Mouse (Mus musculus) lung, postnatal 0 days (tissue): ENCODE measurements around the gene Lipa. TPM values are rescaled to one million over a fixed set of nuclear protein-coding genes. Genes with fewer than 3 reads are reported as not detected.

ENCODE experiments used
- ATAC-seq: fragments of 200-750 bp; cut with Nextera tagmentation; 2 replicates; pipeline ENCODE4 v1.8.0; 2017; ENCODE audit warnings: moderate library complexity
- DNase-seq: peaks from one replicate; pipeline ENCODE4 v3.0.0-alpha.2; 2016; ENCODE audit warnings: low spot score
- H3K27ac ChIP-seq: fragments of 300-500 bp; sonication (generic); 2 replicates; pipeline ENCODE4 v1.5.1; 2014; ENCODE audit warnings: antibody characterized with exemption, mild to moderate bottlenecking, low read length, mixed read lengths
- H3K27me3 ChIP-seq: fragments of 300-500 bp; sonication (generic); replicated peaks from 2 replicates; pipeline ENCODE4 v1.6.1; 2014; ENCODE audit warnings: low read length, mixed read lengths; ENCODE audit not compliant: insufficient read depth
- H3K36me3 ChIP-seq: fragments of 300-500 bp; sonication (generic); 2 replicates; pipeline ENCODE4 v1.6.1; 2014; ENCODE audit warnings: low read length, mixed read lengths; ENCODE audit not compliant: insufficient read depth
- H3K4me1 ChIP-seq: fragments of 300-500 bp; sonication (generic); 2 replicates; pipeline ENCODE4 v1.6.1; 2014; ENCODE audit warnings: antibody characterized with exemption, low read depth, low read length, mixed read lengths; ENCODE audit not compliant: insufficient read depth
- H3K4me2 ChIP-seq: fragments of 300-500 bp; sonication (generic); replicated peaks from 2 replicates; pipeline ENCODE4 v1.6.1; 2014; ENCODE audit warnings: low read depth, mild to moderate bottlenecking, low read length, moderate library complexity, mixed read lengths
- H3K4me3 ChIP-seq: fragments of 300-500 bp; sonication (generic); 2 replicates; pipeline ENCODE4 v1.5.1; 2014; ENCODE audit warnings: low read depth, low read length
- H3K9ac ChIP-seq: fragments of 300-500 bp; sonication (generic); replicated peaks from 2 replicates; pipeline ENCODE4 v1.6.1; 2014; ENCODE audit warnings: low read depth, mild to moderate bottlenecking
- H3K9me3 ChIP-seq: fragments of 300-500 bp; sonication (generic); 2 replicates; pipeline ENCODE4 v1.6.1; 2016; ENCODE audit warnings: low read length, mixed read lengths
- CTCF ChIP-seq: IDR thresholded peaks from 2 replicates; pipeline ENCODE4 v1.5.1; 2016; ENCODE audit warnings: antibody characterized with exemption, mild to moderate bottlenecking
- EP300 ChIP-seq: IDR thresholded peaks from 2 replicates; pipeline ENCODE4 v1.6.1; 2016; ENCODE audit warnings: antibody characterized with exemption, mild to moderate bottlenecking, control low read depth
- WGBS: fragments of 180-500 bp; shearing (Covaris S2); extraction: QIAGEN DNeasy Blood & Tissue Kit; methylation state at CpG from one replicate; pipeline ENCODE4 v1.1.7; 2014; 5-methylcytosine and 5-hydroxymethylcytosine counted together
- polyA plus RNA-seq: library from polyadenylated mRNA; unstranded; fragments of >200 nt; fragmentation: Nextera tagmentation; extraction: Ambion mirVana; gene quantifications from 2 replicates; pipeline ENCODE4 v1.2.1, GENCODE M21; 2015

Lipa gene
- polyA plus RNA-seq, 1 experiment from 2014 or later: 46.4 TPM

DNA sequence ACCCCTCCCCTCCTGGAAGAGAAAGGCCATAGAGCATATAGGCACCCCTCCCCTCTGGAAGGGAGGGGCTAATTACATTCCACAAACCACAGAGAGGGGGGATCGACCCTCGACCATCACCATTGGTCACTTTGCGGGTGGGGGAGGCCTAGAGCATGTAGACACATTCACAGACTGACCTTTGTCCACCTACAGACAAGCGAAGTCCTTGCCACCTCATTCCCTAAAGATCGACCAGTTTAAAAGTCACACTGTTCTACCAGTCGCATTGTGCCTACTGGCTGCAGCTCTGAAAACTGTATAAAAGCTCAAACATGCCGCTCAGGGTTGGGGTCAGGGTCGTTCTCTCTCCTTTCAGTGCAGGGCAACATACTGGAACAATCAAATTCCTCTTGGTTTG, 15.7 kb downstream of the Lipa start:
- H3K4me3 ChIP-seq: no peak overlapping the region
- DNase-seq: no peak
- no peaks in the 10 kb centered on the region for H3K27me3 ChIP-seq
- no peak for ATAC-seq
- H3K4me1 ChIP-seq: no peaks in the 10 kb centered on the region
- TF ChIP-seq EP300 (no peak), CTCF (no peak)
- no peak overlapping the region for H3K4me2 ChIP-seq
- 61% methylated on average over 8 of the region's 8 CpGs for WGBS
- no peaks in the 10 kb centered on the region for H3K9me3 ChIP-seq
- H3K27ac ChIP-seq: no peak overlapping the region
- no peak overlapping the region for H3K9ac ChIP-seq
- no peaks in the 10 kb centered on the region; the same call in 1 of the 2 replicates for H3K36me3 ChIP-seq

DNA sequence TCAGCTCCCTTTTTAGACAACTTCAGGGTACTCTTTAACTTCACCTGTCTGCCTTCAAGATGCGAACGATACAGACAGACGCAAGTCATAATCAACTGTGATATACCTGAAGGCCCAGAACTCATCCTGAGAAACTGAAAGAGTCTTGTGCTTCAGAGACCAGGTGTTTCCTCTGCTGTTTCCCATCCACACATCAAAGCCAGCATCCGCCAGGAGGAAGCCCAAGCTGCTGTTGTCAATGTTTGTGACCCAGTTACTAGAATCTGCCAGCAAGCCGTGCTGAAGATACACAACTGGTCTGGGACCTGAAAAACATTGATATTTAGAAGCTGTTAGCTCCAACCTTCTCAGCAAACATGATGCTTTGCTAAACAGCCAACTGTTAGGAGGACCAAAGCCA, 16.6 kb downstream of the Lipa start:
- Histone ChIP-seq H3K4me3 (no peak overlapping the region), H3K9ac (no peak overlapping the region), H3K9me3 (no peaks in the 10 kb centered on the region), H3K36me3 (no peaks in the 10 kb centered on the region; the same call in 1 of the 2 replicates), H3K4me2 (no peak overlapping the region), H3K27me3 (no peaks in the 10 kb centered on the region), H3K4me1 (no peaks in the 10 kb centered on the region; the same call in 1 of the 2 replicates), H3K27ac (no peak overlapping the region)
- no peak for ATAC-seq
- no peak for DNase-seq
- TF ChIP-seq CTCF: no peak
- no peak for TF ChIP-seq EP300
- WGBS: 51% methylated on average over 5 of the region's 5 CpGs

DNA sequence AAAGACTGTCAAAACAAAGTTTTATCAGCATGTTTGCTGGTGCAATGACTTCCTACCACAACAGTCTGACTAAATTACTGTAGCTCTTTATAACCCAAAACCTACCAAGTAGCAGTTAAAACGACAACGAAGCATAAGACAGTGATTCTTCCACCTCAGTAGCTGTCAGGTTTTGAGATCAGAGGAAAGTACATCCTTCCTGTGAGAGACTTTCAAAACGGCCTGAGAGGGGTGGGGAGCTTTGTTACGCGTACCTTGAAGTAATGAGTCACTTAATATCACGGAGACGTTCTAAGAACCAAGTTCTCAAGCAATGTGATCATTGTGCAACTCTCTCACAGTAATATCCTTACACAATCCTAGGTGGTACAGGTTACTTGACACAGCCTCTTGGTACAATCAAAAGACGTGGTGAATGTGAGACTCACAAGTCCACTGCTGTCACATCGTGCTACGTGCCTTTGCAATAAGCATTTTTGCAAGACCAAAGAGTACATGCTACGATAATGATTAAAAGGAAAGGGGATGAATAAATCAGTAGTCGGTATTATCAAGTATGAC, 22.0 kb downstream of the Lipa start:
- Histone ChIP-seq H3K36me3 (no peaks in the 10 kb centered on the region; the same call in 1 of the 2 replicates), H3K9me3 (no peaks in the 10 kb centered on the region), H3K4me1 (no peaks in the 10 kb centered on the region; the same call in 1 of the 2 replicates), H3K27ac (no peak overlapping the region), H3K4me2 (no peak overlapping the region), H3K9ac (no peak overlapping the region), H3K4me3 (no peak overlapping the region), H3K27me3 (no peaks in the 10 kb centered on the region)
- WGBS: 48% methylated on average over 12 of the region's 12 CpGs
- TF ChIP-seq CTCF (no peak), EP300 (peak; percentile 52; the same call in 1 of the 2 replicates)
- DNase-seq: peak; percentile 78
- ATAC-seq: peak; percentile 75

GRCm38 (mm10) chr19:34500763-34501162, 26.5 kb downstream of the Lipa start:
- peak; percentile 92 for DNase-seq
- Histone ChIP-seq H3K4me2 (no peak overlapping the region), H3K9me3 (no peaks in the 10 kb centered on the region), H3K36me3 (peaks cover 10% of the 10 kb centered on the region; the same call in 1 of the 2 replicates), H3K4me1 (no peaks in the 10 kb centered on the region; the same call in 1 of the 2 replicates), H3K4me3 (no peak overlapping the region), H3K27me3 (no peaks in the 10 kb centered on the region), H3K27ac (no peak overlapping the region), H3K9ac (no peak overlapping the region)
- peak; percentile 85 for ATAC-seq
- TF ChIP-seq EP300: 0 out of 2 replicates have a peak, but pooled peaks have one; percentile 13
- peak; percentile 86 for TF ChIP-seq CTCF
- WGBS: 38% methylated on average over 4 of the region's 4 CpGs

GRCm38 (mm10) chr19:34496353-34496752, 30.9 kb downstream of the Lipa start:
- H3K4me3 ChIP-seq: no peak overlapping the region
- TF ChIP-seq CTCF (no peak), EP300 (no peak)
- H3K27ac ChIP-seq: no peak overlapping the region
- H3K4me2 ChIP-seq: no peak overlapping the region
- DNase-seq (no peak), ATAC-seq (no peak)
- 65% methylated on average over 1 of the region's 1 CpGs for WGBS
- no peaks in the 10 kb centered on the region for H3K4me1 ChIP-seq
- no peaks in the 10 kb centered on the region for H3K27me3 ChIP-seq
- H3K36me3 ChIP-seq: peaks cover 10% of the 10 kb centered on the region; the same call in 1 of the 2 replicates
- no peak overlapping the region for H3K9ac ChIP-seq
- no peaks in the 10 kb centered on the region for H3K9me3 ChIP-seq

DNA sequence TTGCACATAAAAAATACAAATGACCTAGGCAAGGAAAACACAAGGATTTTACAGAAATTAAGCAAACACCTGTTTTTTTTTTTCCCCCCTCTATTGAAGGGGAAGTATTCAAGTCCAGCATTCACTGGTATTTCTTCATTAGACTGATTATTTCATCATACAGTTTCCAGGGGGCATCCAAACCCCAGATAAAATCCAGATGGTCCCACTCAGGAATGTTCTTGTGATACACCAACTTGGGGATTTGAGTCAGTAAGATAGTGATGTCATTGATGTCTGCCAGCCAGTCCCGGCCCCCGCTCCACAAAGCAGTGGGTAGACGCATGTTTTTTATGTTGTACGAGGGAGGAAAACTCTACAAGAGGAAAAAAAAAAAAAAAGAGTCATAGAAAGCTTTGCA, 33.4 kb downstream of the Lipa start:
- no peak for ATAC-seq
- H3K9me3 ChIP-seq: no peaks in the 10 kb centered on the region
- H3K4me1 ChIP-seq: no peaks in the 10 kb centered on the region
- no peaks in the 10 kb centered on the region for H3K27me3 ChIP-seq
- H3K27ac ChIP-seq: no peak overlapping the region
- H3K9ac ChIP-seq: no peak overlapping the region
- H3K4me3 ChIP-seq: no peak overlapping the region
- H3K4me2 ChIP-seq: no peak overlapping the region
- TF ChIP-seq EP300: no peak
- no peak for TF ChIP-seq CTCF
- no peak for DNase-seq
- 86% methylated on average over 4 of the region's 4 CpGs for WGBS
- peaks cover 6% of the 10 kb centered on the region; the same call in 1 of the 2 replicates for H3K36me3 ChIP-seq

GRCm38 (mm10) chr19:34483547-34483946, 43.7 kb downstream of the Lipa start:
- TF ChIP-seq EP300: no peak
- TF ChIP-seq CTCF: peak; percentile 79
- Histone ChIP-seq H3K4me2 (no peak overlapping the region), H3K9ac (no peak overlapping the region), H3K36me3 (no peaks in the 10 kb centered on the region), H3K4me3 (no peak overlapping the region), H3K27me3 (no peaks in the 10 kb centered on the region), H3K27ac (no peak overlapping the region), H3K9me3 (no peaks in the 10 kb centered on the region), H3K4me1 (no peaks in the 10 kb centered on the region)
- ATAC-seq (no peak), DNase-seq (peak; percentile 88)
- 13% methylated on average over 4 of the region's 4 CpGs for WGBS
